Mouse (Mus musculus): Measurements from ENCODE around the gene Bmp6. TPM values are rescaled to one million over a fixed set of nuclear protein-coding genes. Genes with fewer than 3 reads are reported as not detected.

Bmp6 gene
- polyA plus RNA-seq, 1 experiment, result not detected

DNA sequence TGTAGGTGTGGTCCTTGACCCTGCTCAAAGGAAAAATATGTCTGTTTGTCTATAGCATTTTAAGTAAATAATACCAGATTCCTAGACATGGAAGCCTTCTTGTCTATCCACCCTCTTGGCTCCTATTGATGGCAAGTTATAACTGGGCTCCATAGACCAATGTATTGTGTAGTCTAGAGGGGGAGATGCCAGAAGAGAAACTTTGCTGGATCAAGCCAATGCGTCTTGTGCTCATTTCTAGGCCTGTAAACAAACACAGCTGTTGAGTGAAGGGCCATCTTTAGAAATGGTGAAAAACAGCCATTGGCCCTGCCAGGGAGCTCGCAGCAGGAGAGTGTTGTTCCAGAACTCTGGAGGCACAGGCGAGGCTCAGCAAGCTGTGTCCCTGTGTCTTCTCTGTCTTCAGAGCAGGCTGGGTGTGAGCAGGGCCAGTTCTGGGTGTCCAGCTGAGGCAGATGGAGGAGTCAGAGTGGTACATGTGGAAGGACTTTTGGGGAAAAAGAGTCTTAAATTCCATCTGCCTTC lies 41.2 kb downstream of the Bmp6 start:
- H3K4me1 ChIP-seq, result no peaks in the 10 kb centered on the region
- TF ChIP-seq FLI1 (IDR thresholded peaks at IDR 0.05; ENCODE audit: low read length) (no peak), GATA1 (IDR thresholded peaks at IDR 0.05; ENCODE audit: borderline replicate concordance, low read length) (no peak)
- H3K4me3 ChIP-seq (replicated peaks), result no peak overlapping the region

DNA sequence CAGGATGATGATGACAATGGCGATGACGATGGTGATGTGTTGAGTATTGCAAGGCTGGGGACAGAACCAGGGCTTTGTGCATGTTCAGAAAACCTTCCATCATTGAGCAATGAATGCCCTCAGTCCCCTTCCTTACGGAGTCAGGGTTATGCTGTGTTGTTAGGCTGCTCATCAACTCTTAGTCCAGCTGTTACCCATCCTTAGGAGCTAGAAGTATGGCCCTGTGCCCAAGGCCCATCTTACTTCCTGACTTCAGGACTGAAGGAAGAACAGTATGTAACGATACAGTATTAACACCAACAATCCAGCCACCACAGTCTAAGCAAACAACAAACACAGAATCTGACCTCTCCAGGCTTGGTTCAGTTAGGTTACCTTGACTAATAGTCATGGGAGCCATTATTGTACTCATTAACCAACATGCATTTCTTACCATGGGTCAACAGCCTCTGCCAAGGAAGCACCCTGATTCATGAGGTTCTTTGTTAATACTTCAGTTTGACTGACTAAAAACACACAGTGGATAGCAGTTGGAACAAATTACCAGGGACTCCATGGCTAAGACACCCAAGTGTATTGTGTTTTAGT lies 42.6 kb downstream of the Bmp6 start:
- H3K27me3 ChIP-seq (replicated peaks), result no peaks in the 10 kb centered on the region
- no peak overlapping the region for H3K4me3 ChIP-seq (replicated peaks)
- no peaks in the 10 kb centered on the region for H3K4me1 ChIP-seq
- no peaks in the 10 kb centered on the region for H3K36me3 ChIP-seq (replicated peaks; ENCODE audit: low read length)
- 0 out of 2 replicates have a peak, but pooled peaks cover 4% of the 10 kb centered on the region for H3K9me3 ChIP-seq
- TF ChIP-seq FLI1 (IDR thresholded peaks at IDR 0.05; ENCODE audit: low read length), result no peak
- TF ChIP-seq GATA1 (IDR thresholded peaks at IDR 0.05; ENCODE audit: borderline replicate concordance, low read length), result no peak

More for the DNA sequence above, 41.2 kb downstream of the Bmp6 start:
- H3K9me3 ChIP-seq, result 0 out of 2 replicates have a peak, but pooled peaks cover 4% of the 10 kb centered on the region
- no peaks in the 10 kb centered on the region for H3K27me3 ChIP-seq (replicated peaks)
- H3K36me3 ChIP-seq (replicated peaks; ENCODE audit: low read length), result no peaks in the 10 kb centered on the region

DNA sequence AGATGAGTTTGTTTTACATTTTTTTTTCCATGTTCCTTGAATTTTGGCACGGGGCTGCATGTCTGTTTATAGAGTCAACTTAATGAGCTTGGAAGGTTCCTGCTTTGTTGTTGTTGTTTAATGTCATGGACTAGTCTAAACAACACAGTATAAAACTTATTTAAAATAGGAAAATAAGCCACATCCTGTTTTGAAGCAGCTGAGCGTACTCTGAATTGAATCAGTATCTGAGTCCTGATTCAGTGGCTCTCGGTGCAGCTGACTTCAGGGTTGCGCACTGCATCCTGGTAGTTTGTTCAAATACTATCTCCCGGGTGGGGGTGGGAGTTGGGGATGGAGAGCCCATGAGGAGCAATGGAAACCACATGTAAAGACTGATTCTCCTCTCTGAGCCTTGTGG lies 48.5 kb downstream of the Bmp6 start:
- Histone ChIP-seq H3K4me3 (replicated peaks) (no peak overlapping the region), H3K9me3 (peaks cover 7% of the 10 kb centered on the region; the same call in 1 of the 2 replicates), H3K27me3 (replicated peaks) (no peaks in the 10 kb centered on the region), H3K4me1 (no peaks in the 10 kb centered on the region), H3K36me3 (replicated peaks; ENCODE audit: low read length) (no peaks in the 10 kb centered on the region)
- TF ChIP-seq GATA1 (IDR thresholded peaks at IDR 0.05; ENCODE audit: borderline replicate concordance, low read length), result no peak
- no peak for TF ChIP-seq FLI1 (IDR thresholded peaks at IDR 0.05; ENCODE audit: low read length)

DNA sequence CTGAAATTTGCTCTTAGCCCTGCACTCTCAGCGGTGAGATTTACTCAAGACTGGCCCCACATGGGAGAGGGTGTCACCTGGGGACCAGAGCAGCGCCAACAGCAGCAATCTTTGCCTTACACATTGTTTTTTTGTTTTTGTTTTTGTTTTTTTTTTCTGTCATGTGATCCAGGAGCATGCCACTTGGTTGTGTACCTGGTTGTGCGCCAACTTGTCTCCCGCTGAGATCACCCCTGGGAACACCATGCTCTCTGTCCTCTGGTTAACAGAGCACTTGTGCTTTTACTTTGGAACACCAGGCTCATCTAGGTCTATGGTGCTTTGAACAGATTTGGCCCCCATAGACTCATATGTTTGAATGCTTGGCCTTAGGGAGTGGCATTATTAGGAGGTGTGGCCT lies 50.1 kb downstream of the Bmp6 start:
- H3K4me1 ChIP-seq, result no peaks in the 10 kb centered on the region
- no peaks in the 10 kb centered on the region for H3K27me3 ChIP-seq (replicated peaks)
- H3K4me3 ChIP-seq (replicated peaks), result no peak overlapping the region
- H3K36me3 ChIP-seq (replicated peaks; ENCODE audit: low read length), result no peaks in the 10 kb centered on the region
- TF ChIP-seq GATA1 (IDR thresholded peaks at IDR 0.05; ENCODE audit: borderline replicate concordance, low read length) (no peak), FLI1 (IDR thresholded peaks at IDR 0.05; ENCODE audit: low read length) (no peak)
- peaks cover 12% of the 10 kb centered on the region; the same call in 1 of the 2 replicates for H3K9me3 ChIP-seq

DNA sequence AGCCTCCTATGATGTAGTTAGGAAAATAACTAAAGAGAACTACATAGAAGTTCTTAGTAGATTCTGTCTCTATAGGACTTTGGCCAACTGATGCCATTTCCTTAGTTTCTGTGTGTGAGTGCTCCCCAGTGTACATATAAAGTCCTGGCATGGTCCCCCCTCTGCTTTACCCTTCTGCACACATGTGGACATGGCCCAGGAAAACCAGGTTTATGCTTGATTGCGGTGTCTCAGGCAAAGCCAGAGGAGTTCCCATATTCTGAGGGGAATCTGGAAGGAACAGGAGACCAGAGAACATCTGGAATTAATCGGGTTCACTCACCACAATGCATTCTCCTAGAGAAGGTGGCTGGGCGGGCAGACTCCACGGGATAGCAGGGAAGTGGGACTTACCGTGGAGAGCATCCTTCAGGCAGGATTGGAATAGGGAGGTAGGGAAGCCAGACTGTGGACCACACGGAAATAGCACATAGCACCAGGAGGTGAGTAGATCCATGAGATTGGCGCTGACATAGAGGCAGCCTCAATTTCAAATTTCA lies 52.2 kb downstream of the Bmp6 start:
- no peaks in the 10 kb centered on the region for H3K27me3 ChIP-seq (replicated peaks)
- no peak for TF ChIP-seq FLI1 (IDR thresholded peaks at IDR 0.05; ENCODE audit: low read length)
- TF ChIP-seq GATA1 (IDR thresholded peaks at IDR 0.05; ENCODE audit: borderline replicate concordance, low read length), result no peak
- no peaks in the 10 kb centered on the region for H3K4me1 ChIP-seq
- no peaks in the 10 kb centered on the region for H3K36me3 ChIP-seq (replicated peaks; ENCODE audit: low read length)
- peaks cover 12% of the 10 kb centered on the region; the same call in 1 of the 2 replicates for H3K9me3 ChIP-seq
- H3K4me3 ChIP-seq (replicated peaks), result no peak overlapping the region

DNA sequence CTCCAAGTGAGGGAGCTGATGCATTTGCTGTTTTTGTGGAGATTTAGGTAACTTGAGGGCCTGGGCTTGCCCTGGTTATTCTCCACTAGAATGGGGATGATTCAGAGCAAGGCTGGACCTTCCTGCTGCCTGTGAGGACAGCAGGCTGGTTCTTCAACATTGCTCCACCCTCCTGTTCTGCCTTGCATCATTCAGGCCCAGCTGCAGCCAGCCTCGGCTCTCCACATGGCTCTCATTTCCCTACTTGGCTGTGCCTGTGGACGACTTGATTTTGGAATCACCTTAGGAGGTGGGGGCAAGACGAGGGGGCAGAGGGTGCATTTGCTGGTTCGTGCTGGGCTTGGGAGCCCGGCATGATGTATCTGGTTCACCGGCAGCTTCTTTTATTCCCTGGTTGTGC lies 53.8 kb downstream of the Bmp6 start:
- H3K9me3 ChIP-seq, result peaks cover 12% of the 10 kb centered on the region; the same call in 1 of the 2 replicates
- no peak overlapping the region for H3K4me3 ChIP-seq (replicated peaks)
- no peaks in the 10 kb centered on the region for H3K36me3 ChIP-seq (replicated peaks; ENCODE audit: low read length)
- no peaks in the 10 kb centered on the region for H3K27me3 ChIP-seq (replicated peaks)
- H3K4me1 ChIP-seq, result no peaks in the 10 kb centered on the region
- no peak for TF ChIP-seq FLI1 (IDR thresholded peaks at IDR 0.05; ENCODE audit: low read length)
- no peak for TF ChIP-seq GATA1 (IDR thresholded peaks at IDR 0.05; ENCODE audit: borderline replicate concordance, low read length)

DNA sequence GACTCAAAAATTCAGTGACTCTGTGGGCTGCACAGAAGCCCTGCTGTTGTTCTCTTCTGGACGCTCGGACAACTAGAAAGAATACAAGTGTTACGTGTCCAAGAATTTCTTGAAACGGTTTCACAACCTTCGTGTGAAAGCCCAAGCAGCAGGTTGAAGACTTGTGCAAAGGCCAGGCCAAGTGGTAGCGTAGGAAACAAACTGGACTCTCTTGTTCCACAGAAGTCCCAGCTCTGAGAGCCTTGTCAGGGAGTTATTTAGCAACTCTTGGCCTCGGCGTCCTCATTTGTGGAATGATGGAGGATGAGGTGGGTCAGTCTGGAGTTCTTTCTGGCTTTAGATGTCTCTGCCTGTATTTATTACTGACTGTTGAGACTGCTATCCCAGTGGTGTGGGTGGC lies 55.8 kb downstream of the Bmp6 start:
- TF ChIP-seq FLI1 (IDR thresholded peaks at IDR 0.05; ENCODE audit: low read length), result no peak
- TF ChIP-seq GATA1 (IDR thresholded peaks at IDR 0.05; ENCODE audit: borderline replicate concordance, low read length), result no peak
- H3K9me3 ChIP-seq, result peaks cover 14% of the 10 kb centered on the region; the same call in 1 of the 2 replicates
- no peaks in the 10 kb centered on the region for H3K36me3 ChIP-seq (replicated peaks; ENCODE audit: low read length)
- no peaks in the 10 kb centered on the region for H3K4me1 ChIP-seq
- no peak overlapping the region for H3K4me3 ChIP-seq (replicated peaks)
- H3K27me3 ChIP-seq (replicated peaks), result no peaks in the 10 kb centered on the region

DNA sequence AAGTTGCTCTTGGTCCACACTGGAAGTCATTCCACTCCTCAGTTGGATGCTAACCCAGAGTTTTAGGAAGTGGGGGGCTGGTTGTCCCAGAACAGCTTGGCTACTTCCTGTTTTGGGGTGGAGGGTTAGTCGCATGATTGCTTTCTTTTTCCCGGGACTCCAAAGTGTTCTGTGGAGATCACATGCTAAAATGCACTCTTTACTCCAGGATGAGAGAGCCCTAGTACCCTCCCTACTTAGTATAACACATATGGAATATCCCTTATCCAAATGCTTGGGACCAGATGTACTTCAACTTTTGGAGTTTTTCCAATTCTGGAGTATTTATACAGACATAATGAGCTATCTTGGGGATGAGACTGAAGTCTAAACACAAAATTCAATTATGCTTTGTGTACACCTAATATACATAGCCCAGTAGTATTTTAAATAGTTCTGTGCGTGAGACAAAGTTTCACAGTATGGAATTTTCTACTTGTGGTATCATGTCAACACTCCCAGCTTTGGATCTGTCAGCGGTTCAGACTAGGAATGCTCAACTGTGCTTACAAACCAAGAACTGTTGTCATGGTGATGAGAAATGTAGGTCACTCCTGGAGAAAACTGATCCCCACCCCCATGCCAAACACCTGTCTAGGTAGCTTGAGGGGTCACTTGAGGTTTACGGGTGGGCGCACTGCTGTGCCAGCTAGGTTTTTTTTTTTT lies 62.9 kb downstream of the Bmp6 start:
- no peaks in the 10 kb centered on the region for H3K27me3 ChIP-seq (replicated peaks)
- TF ChIP-seq FLI1 (IDR thresholded peaks at IDR 0.05; ENCODE audit: low read length) (no peak), GATA1 (IDR thresholded peaks at IDR 0.05; ENCODE audit: borderline replicate concordance, low read length) (no peak)
- no peaks in the 10 kb centered on the region for H3K36me3 ChIP-seq (replicated peaks; ENCODE audit: low read length)

DNA sequence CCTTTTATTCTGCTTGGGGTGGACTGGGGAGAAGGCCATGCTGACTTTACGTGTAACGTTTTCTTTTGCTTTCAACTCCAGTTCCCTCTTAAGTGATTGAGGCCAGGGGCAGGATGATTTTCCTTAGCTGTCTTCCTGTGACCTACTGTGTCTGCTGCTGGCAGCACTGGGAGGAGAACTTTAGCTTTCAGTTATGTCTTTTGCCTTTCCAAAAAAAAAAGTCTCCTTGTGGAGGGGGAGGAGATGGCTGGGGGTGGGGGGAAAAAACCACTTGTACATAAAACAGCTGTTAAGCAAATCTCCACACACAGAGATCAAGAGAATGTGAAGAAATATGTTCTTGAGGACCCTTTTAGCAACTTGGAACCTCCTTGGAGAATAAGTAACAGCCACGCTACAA lies 63.7 kb downstream of the Bmp6 start:
- H3K36me3 ChIP-seq (replicated peaks; ENCODE audit: low read length), result no peaks in the 10 kb centered on the region
- peaks cover 8% of the 10 kb centered on the region; the same call in 1 of the 2 replicates for H3K9me3 ChIP-seq
- no peaks in the 10 kb centered on the region for H3K27me3 ChIP-seq (replicated peaks)
- no peaks in the 10 kb centered on the region for H3K4me1 ChIP-seq
- TF ChIP-seq GATA1 (IDR thresholded peaks at IDR 0.05; ENCODE audit: borderline replicate concordance, low read length), result no peak
- TF ChIP-seq FLI1 (IDR thresholded peaks at IDR 0.05; ENCODE audit: low read length), result no peak
- no peak overlapping the region for H3K4me3 ChIP-seq (replicated peaks)

More for the DNA sequence above, 62.9 kb downstream of the Bmp6 start:
- no peaks in the 10 kb centered on the region for H3K4me1 ChIP-seq
- H3K4me3 ChIP-seq (replicated peaks), result no peak overlapping the region
- H3K9me3 ChIP-seq, result peaks cover 8% of the 10 kb centered on the region; the same call in 1 of the 2 replicates
